Mouse (Mus musculus): ENCODE data around the gene Tacc2. TPM values are rescaled to one million over a fixed set of nuclear protein-coding genes. Genes with fewer than 3 reads are reported as not detected.
"Not testable (repeated sequence)": the region's sequence is repeated elsewhere in the genome, so short reads cannot be mapped to it uniquely, and the experiment has no call there.

The Tacc2 gene
- polyA plus RNA-seq, 1 experiment from 2014 or later, result 17.3 TPM

- not testable (repeated sequence) for DNase-seq (ENCODE audit: low spot score); ATAC-seq (replicated peaks; ENCODE audit: low FRiP score)
- WGBS, result 51% methylated on average over 8 of the region's 19 CpGs
Measured at GRCm38 (mm10) chr7:130596079-130596855, 19.0 kb downstream of the Tacc2 start.

GRCm38 (mm10) chr7:130597546-130597945, 20.3 kb downstream of the Tacc2 start:
- Histone ChIP-seq H3K4me1 (replicated peaks; ENCODE audit: control insufficient read depth, insufficient read depth, low read length) (no peaks in the 10 kb centered on the region), H3K27ac (ENCODE audit: low read depth, low read length) (no peak overlapping the region), H3K4me3 (ENCODE audit: low read depth, low read length) (no peak overlapping the region), H3K9me3 (ENCODE audit: control insufficient read depth, low read length) (no peaks in the 10 kb centered on the region), H3K27me3 (replicated peaks; ENCODE audit: control insufficient read depth, insufficient read depth, low read length) (no peaks in the 10 kb centered on the region), H3K36me3 (ENCODE audit: control insufficient read depth, insufficient read depth, low read length) (no peaks in the 10 kb centered on the region), H3K9ac (ENCODE audit: low read depth, low read length) (no peak overlapping the region), H3K4me2 (no peak overlapping the region)
- DNase-seq (ENCODE audit: low spot score), result no peak
- no peak for ATAC-seq (replicated peaks; ENCODE audit: low FRiP score)
- 62% methylated on average over 6 of the region's 6 CpGs for WGBS

More at GRCm38 (mm10) chr7:130596079-130596855, 19.0 kb downstream of the Tacc2 start:
- H3K4me2 ChIP-seq; H3K27ac ChIP-seq (ENCODE audit: low read depth, low read length); H3K27me3 ChIP-seq (replicated peaks; ENCODE audit: control insufficient read depth, insufficient read depth, low read length); H3K9ac ChIP-seq (ENCODE audit: low read depth, low read length); H3K4me1 ChIP-seq (replicated peaks; ENCODE audit: control insufficient read depth, insufficient read depth, low read length); H3K9me3 ChIP-seq (ENCODE audit: control insufficient read depth, low read length); H3K4me3 ChIP-seq (ENCODE audit: low read depth, low read length); H3K36me3 ChIP-seq (ENCODE audit: control insufficient read depth, insufficient read depth, low read length): not testable (repeated sequence)

DNA sequence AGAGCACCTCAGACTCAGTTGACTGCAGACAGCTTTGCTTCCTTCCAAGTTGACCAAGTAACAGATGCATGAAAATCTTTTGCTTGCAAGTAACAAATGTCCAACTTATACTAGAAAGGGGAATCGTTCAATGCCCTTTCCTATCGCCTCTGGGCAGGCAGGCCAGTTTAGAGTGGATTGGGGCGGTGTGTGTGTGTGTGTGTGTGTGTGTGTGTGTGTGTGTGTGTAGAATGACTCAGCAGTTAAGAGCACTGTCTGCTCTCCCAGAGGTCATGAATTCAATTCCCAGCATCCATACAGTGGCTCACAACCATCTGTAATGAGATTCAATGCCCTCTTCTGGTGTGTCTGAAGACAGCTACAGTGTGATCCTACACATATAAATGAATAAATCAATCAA, 22.8 kb downstream of the Tacc2 start:
- Histone ChIP-seq H3K4me2 (no peak overlapping the region), H3K4me1 (replicated peaks; ENCODE audit: control insufficient read depth, insufficient read depth, low read length) (no peaks in the 10 kb centered on the region), H3K9ac (ENCODE audit: low read depth, low read length) (no peak overlapping the region), H3K36me3 (ENCODE audit: control insufficient read depth, insufficient read depth, low read length) (no peaks in the 10 kb centered on the region), H3K27me3 (replicated peaks; ENCODE audit: control insufficient read depth, insufficient read depth, low read length) (no peaks in the 10 kb centered on the region), H3K27ac (ENCODE audit: low read depth, low read length) (no peak overlapping the region), H3K9me3 (ENCODE audit: control insufficient read depth, low read length) (no peaks in the 10 kb centered on the region), H3K4me3 (ENCODE audit: low read depth, low read length) (no peak overlapping the region)
- no peak for ATAC-seq (replicated peaks; ENCODE audit: low FRiP score)
- DNase-seq (ENCODE audit: low spot score), result no peak
- 68% methylated on average over 3 of the region's 3 CpGs for WGBS

DNA sequence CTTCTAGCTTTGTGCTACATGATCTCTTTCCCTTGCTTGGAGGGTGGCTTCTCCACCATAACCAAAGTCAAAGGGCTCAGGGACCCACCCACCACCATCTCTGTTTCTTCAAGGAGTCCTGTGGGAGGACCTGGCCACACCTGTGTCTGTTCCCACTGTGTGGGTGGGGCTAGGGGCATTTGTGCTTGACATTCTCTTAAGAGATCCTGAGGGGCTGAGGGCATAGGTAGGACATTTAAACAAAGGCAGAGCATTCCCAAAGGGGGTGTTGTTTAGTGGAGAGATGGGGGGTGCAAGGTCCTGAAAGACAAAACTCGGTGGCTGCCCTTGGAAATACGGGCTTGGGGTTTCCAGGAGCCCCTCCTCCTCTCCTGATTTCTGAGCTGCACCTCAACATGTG, 23.3 kb downstream of the Tacc2 start:
- DNase-seq (ENCODE audit: low spot score) (no peak), ATAC-seq (replicated peaks; ENCODE audit: low FRiP score) (no peak)
- H3K4me3 ChIP-seq (ENCODE audit: low read depth, low read length), result no peak overlapping the region
- H3K9me3 ChIP-seq (ENCODE audit: control insufficient read depth, low read length), result no peaks in the 10 kb centered on the region
- WGBS, result 68% methylated on average over 2 of the region's 2 CpGs
- H3K9ac ChIP-seq (ENCODE audit: low read depth, low read length), result no peak overlapping the region
- no peak overlapping the region for H3K27ac ChIP-seq (ENCODE audit: low read depth, low read length)
- H3K4me2 ChIP-seq, result no peak overlapping the region
- no peaks in the 10 kb centered on the region for H3K36me3 ChIP-seq (ENCODE audit: control insufficient read depth, insufficient read depth, low read length)
- H3K4me1 ChIP-seq (replicated peaks; ENCODE audit: control insufficient read depth, insufficient read depth, low read length), result no peaks in the 10 kb centered on the region
- no peaks in the 10 kb centered on the region for H3K27me3 ChIP-seq (replicated peaks; ENCODE audit: control insufficient read depth, insufficient read depth, low read length)

DNA sequence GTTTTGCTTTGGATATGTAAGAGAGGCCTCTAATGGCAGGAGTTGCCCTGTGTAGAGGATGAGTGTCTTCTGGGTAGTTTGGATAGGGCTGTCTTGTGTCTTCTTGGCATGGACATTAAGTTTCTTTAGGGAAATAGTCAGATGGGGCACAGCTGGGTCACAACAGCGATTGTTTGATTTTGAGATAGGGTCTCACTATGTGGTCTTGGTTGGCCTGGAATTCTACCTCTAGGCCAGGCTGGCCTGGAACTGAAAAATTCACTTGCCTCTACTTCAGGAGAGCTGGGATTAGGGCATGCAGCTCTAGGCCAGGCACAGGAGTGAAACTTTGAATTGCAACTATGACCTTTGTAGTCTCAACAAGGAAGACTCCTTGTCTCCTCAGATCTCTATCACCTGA, 25.6 kb downstream of the Tacc2 start:
- Histone ChIP-seq H3K27ac (ENCODE audit: low read depth, low read length) (no peak overlapping the region), H3K4me2 (no peak overlapping the region), H3K27me3 (replicated peaks; ENCODE audit: control insufficient read depth, insufficient read depth, low read length) (no peaks in the 10 kb centered on the region), H3K4me3 (ENCODE audit: low read depth, low read length) (no peak overlapping the region), H3K36me3 (ENCODE audit: control insufficient read depth, insufficient read depth, low read length) (no peaks in the 10 kb centered on the region), H3K9me3 (ENCODE audit: control insufficient read depth, low read length) (no peaks in the 10 kb centered on the region), H3K9ac (ENCODE audit: low read depth, low read length) (no peak overlapping the region), H3K4me1 (replicated peaks; ENCODE audit: control insufficient read depth, insufficient read depth, low read length) (no peaks in the 10 kb centered on the region)
- WGBS, result 78% methylated on average over 1 of the region's 1 CpGs
- ATAC-seq (replicated peaks; ENCODE audit: low FRiP score) (no peak), DNase-seq (ENCODE audit: low spot score) (no peak)

DNA sequence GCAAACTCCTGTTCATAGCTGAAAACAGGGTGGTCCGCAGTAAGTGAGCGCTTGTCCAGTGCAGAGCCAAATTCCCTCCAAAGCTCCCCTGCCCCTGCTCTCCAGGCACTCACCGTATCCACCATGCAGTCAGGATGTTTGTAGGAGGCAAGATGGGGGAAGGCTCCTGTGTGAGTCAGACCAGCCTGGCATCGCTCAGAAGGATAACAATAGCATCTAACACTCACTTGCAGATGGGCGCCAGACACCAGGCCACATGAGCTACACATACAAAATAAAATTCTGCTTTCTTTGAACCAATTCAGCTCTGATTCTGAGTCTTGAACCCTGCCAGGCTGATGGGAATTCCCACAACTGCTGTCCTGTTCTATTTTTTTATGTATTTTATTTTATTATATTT, 26.3 kb downstream of the Tacc2 start:
- Histone ChIP-seq H3K4me3 (ENCODE audit: low read depth, low read length) (no peak overlapping the region), H3K9ac (ENCODE audit: low read depth, low read length) (no peak overlapping the region), H3K4me2 (no peak overlapping the region), H3K27me3 (replicated peaks; ENCODE audit: control insufficient read depth, insufficient read depth, low read length) (no peaks in the 10 kb centered on the region), H3K4me1 (replicated peaks; ENCODE audit: control insufficient read depth, insufficient read depth, low read length) (no peaks in the 10 kb centered on the region), H3K27ac (ENCODE audit: low read depth, low read length) (no peak overlapping the region), H3K36me3 (ENCODE audit: control insufficient read depth, insufficient read depth, low read length) (no peaks in the 10 kb centered on the region), H3K9me3 (ENCODE audit: control insufficient read depth, low read length) (no peaks in the 10 kb centered on the region)
- no peak for DNase-seq (ENCODE audit: low spot score)
- 80% methylated on average over 5 of the region's 5 CpGs for WGBS
- no peak for ATAC-seq (replicated peaks; ENCODE audit: low FRiP score)

DNA sequence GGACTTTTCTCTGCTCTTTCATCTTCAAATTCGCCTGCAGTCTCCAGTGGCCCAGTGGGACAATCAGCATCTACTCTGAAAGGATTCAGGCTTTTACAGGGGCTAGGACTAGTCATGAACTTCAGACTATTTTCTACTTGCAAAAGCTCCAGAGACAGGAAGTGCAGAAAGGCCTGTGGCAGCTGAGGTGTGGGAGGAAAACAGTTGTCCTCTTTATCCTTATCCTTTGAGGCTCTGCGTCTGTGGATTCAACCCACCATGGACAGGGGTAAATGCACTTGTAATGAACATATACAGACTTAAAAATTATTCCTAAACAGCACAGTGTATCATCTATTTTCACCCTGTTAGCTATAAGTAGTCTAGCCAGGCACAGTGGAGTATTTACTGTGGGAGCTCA, 27.2 kb downstream of the Tacc2 start:
- 65% methylated on average over 2 of the region's 2 CpGs for WGBS
- no peaks in the 10 kb centered on the region for H3K36me3 ChIP-seq (ENCODE audit: control insufficient read depth, insufficient read depth, low read length)
- ATAC-seq (replicated peaks; ENCODE audit: low FRiP score) (no peak), DNase-seq (ENCODE audit: low spot score) (no peak)
- H3K9me3 ChIP-seq (ENCODE audit: control insufficient read depth, low read length), result no peaks in the 10 kb centered on the region
- no peaks in the 10 kb centered on the region for H3K27me3 ChIP-seq (replicated peaks; ENCODE audit: control insufficient read depth, insufficient read depth, low read length)
- H3K27ac ChIP-seq (ENCODE audit: low read depth, low read length), result no peak overlapping the region
- no peak overlapping the region for H3K4me3 ChIP-seq (ENCODE audit: low read depth, low read length)
- H3K9ac ChIP-seq (ENCODE audit: low read depth, low read length), result no peak overlapping the region
- H3K4me2 ChIP-seq, result no peak overlapping the region
- H3K4me1 ChIP-seq (replicated peaks; ENCODE audit: control insufficient read depth, insufficient read depth, low read length), result no peaks in the 10 kb centered on the region

GRCm38 (mm10) chr7:130605111-130605510, 27.9 kb downstream of the Tacc2 start:
- Histone ChIP-seq H3K4me1 (replicated peaks; ENCODE audit: control insufficient read depth, insufficient read depth, low read length) (no peaks in the 10 kb centered on the region), H3K9ac (ENCODE audit: low read depth, low read length) (no peak overlapping the region), H3K27ac (ENCODE audit: low read depth, low read length) (no peak overlapping the region), H3K36me3 (ENCODE audit: control insufficient read depth, insufficient read depth, low read length) (no peaks in the 10 kb centered on the region), H3K27me3 (replicated peaks; ENCODE audit: control insufficient read depth, insufficient read depth, low read length) (no peaks in the 10 kb centered on the region), H3K4me2 (no peak overlapping the region), H3K9me3 (ENCODE audit: control insufficient read depth, low read length) (no peaks in the 10 kb centered on the region), H3K4me3 (ENCODE audit: low read depth, low read length) (no peak overlapping the region)
- ATAC-seq (replicated peaks; ENCODE audit: low FRiP score) (no peak), DNase-seq (ENCODE audit: low spot score) (no peak)
- 15% methylated on average over 6 of the region's 6 CpGs for WGBS

DNA sequence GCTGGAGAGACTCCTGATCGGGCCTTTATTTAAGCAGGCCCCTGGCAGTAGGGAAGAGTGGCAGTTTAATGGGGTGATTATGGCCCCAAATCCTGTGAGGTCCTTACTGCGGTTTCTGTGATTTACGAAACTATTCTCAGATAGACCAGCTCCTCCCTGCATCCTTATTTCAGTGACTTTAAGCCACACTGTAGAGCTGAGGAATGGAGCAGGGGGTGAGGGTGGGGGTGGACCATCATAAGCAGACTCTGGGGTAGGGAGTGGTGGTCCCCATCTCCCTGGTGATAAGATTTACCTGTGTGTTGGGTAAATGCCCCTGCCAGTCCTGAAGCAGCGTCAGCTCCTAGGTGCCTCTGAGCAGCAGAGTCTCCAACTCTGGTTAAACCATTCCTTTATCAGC, 29.7 kb downstream of the Tacc2 start:
- no peak for ATAC-seq (replicated peaks; ENCODE audit: low FRiP score)
- Histone ChIP-seq H3K4me3 (ENCODE audit: low read depth, low read length) (no peak overlapping the region), H3K27me3 (replicated peaks; ENCODE audit: control insufficient read depth, insufficient read depth, low read length) (no peaks in the 10 kb centered on the region), H3K27ac (ENCODE audit: low read depth, low read length) (no peak overlapping the region), H3K36me3 (ENCODE audit: control insufficient read depth, insufficient read depth, low read length) (no peaks in the 10 kb centered on the region), H3K9ac (ENCODE audit: low read depth, low read length) (no peak overlapping the region), H3K4me1 (replicated peaks; ENCODE audit: control insufficient read depth, insufficient read depth, low read length) (no peaks in the 10 kb centered on the region), H3K4me2 (no peak overlapping the region), H3K9me3 (ENCODE audit: control insufficient read depth, low read length) (no peaks in the 10 kb centered on the region)
- 79% methylated on average over 4 of the region's 4 CpGs for WGBS
- no peak for DNase-seq (ENCODE audit: low spot score)
